Mouse (Mus musculus) heart, postnatal 0 days (tissue): ENCODE results near the gene Calhm1. TPM values are rescaled to one million over a fixed set of nuclear protein-coding genes. Genes with fewer than 3 reads are reported as not detected.
A peak's percentile ranks its signal among the peaks of the same experiment; 100 is the strongest.

ENCODE experiments used
- ATAC-seq: fragments of 200-750 bp; cut with Nextera tagmentation; 2 replicates; pipeline ENCODE4 v1.8.0; 2017; ENCODE audit warnings: low read depth, moderate number of reproducible peaks, moderate library complexity; ENCODE audit not compliant: insufficient read depth
- DNase-seq: peaks from one replicate; pipeline ENCODE4 v3.0.0-alpha.2; 2016; ENCODE audit warnings: low spot score
- H3K27ac ChIP-seq: fragments of 300-500 bp; sonication (generic); 2 replicates; pipeline ENCODE4 v1.5.1; 2014; ENCODE audit warnings: low read depth, mild to moderate bottlenecking
- H3K27me3 ChIP-seq: fragments of 300-500 bp; sonication (generic); 2 replicates; pipeline ENCODE4 v1.6.1; 2014; ENCODE audit warnings: low read length, mixed read lengths; ENCODE audit not compliant: control insufficient read depth, insufficient read depth
- H3K36me3 ChIP-seq: fragments of 300-500 bp; sonication (generic); replicated peaks from 2 replicates; pipeline ENCODE4 v1.6.1; 2014; ENCODE audit warnings: low read length, mixed read lengths; ENCODE audit not compliant: control insufficient read depth, insufficient read depth
- H3K4me1 ChIP-seq: fragments of 300-500 bp; sonication (generic); 2 replicates; pipeline ENCODE4 v1.6.1; 2014; ENCODE audit warnings: antibody characterized with exemption; ENCODE audit not compliant: control insufficient read depth, insufficient read depth
- H3K4me2 ChIP-seq: fragments of 300-500 bp; sonication (generic); 2 replicates; pipeline ENCODE4 v1.6.1; 2014; ENCODE audit warnings: low read depth, mild to moderate bottlenecking, low read length, moderate library complexity
- H3K4me3 ChIP-seq: fragments of 300-500 bp; sonication (generic); 2 replicates; pipeline ENCODE4 v1.5.1; 2014; ENCODE audit warnings: low read depth, low read length
- H3K9ac ChIP-seq: fragments of 300-500 bp; sonication (generic); replicated peaks from 2 replicates; pipeline ENCODE4 v1.6.1; 2014; ENCODE audit warnings: low read depth, low read length, mixed read lengths
- H3K9me3 ChIP-seq: fragments of 300-500 bp; sonication (generic); replicated peaks from 2 replicates; pipeline ENCODE4 v1.6.1; 2016; ENCODE audit warnings: low read length; ENCODE audit not compliant: control insufficient read depth
- CTCF ChIP-seq: IDR thresholded peaks from 2 replicates; pipeline ENCODE4 v1.5.1; 2016; ENCODE audit warnings: antibody characterized with exemption, control low read depth, low read depth
- EP300 ChIP-seq: IDR thresholded peaks from 2 replicates; pipeline ENCODE4 v1.6.1; 2016; ENCODE audit warnings: antibody characterized with exemption, low read depth
- WGBS: fragments of 180-500 bp; shearing (Covaris S2); extraction: QIAGEN DNeasy Blood & Tissue Kit; methylation state at CpG from one replicate; pipeline ENCODE4 v1.1.7; 2014; 5-methylcytosine and 5-hydroxymethylcytosine counted together
- polyA plus RNA-seq: library from polyadenylated mRNA; unstranded; fragments of >200 nt; fragmentation: Nextera tagmentation; extraction: Ambion mirVana; gene quantifications from 2 replicates; pipeline ENCODE4 v1.2.1, GENCODE M21; 2015
- total RNA-seq: library from RNA; depleted of rRNA; stranded (reverse); fragments of >200 nt; gene quantifications from 2 replicates; pipeline ENCODE4 v1.2.3, GENCODE M21; 2014; ENCODE audit warnings: low replicate concordance

Calhm1 gene
- total and polyA plus RNA-seq, 2 experiments from 2014 or later: not detected

DNA sequence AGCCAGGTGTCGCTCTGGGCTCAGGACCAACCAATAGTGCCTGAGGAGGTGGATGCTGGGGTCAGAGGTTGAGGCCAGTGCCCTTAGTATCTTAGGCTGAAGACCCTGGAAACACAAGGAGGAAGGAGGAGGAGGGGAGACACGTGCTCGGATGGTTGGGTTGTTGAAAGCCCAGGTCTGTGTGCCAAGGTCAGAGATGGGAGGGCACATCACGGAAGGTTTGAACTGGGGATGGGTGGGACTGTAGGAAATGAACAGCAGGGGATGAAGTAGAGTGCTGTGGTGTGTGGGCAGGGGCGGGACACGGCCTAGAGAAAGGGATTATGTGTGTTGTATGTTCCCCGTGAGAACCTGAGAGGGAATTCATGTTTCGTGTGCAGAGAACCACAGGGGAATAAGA, 40.2 kb upstream of the Calhm1 start:
- 0 out of 2 replicates have a peak, but pooled peaks cover 4% of the 10 kb centered on the region for H3K9me3 ChIP-seq
- no peak for ATAC-seq
- no peaks in the 10 kb centered on the region for H3K4me1 ChIP-seq
- no peak overlapping the region for H3K4me2 ChIP-seq
- H3K36me3 ChIP-seq: no peaks in the 10 kb centered on the region
- no peak overlapping the region for H3K27ac ChIP-seq
- DNase-seq: no peak
- WGBS: 64% methylated on average over 8 of the region's 8 CpGs
- TF ChIP-seq EP300 (no peak), CTCF (no peak)
- H3K9ac ChIP-seq: no peak overlapping the region
- no peak overlapping the region for H3K4me3 ChIP-seq
- H3K27me3 ChIP-seq: peaks cover 29% of the 10 kb centered on the region

DNA sequence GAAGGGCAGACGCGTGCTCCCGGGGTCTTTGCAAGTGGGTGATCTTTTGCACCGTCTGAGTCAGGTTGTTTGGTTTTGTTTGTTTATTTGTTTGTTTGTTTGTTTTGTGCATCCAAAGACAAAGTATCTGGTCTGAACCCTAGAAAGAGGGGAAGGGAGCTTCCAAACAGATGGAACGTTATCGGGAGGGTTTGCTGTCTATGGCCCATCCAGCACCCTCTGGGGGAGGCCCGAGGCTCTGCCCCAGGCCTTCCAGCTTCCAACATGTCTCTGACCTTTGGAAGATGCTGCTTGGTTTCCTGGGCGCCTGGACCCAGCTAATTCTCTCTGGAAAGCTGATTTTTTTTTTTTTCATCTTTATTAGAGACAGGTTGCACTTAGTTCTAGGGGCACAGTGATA, 36.0 kb upstream of the Calhm1 start:
- Histone ChIP-seq H3K4me2 (no peak overlapping the region), H3K4me1 (no peaks in the 10 kb centered on the region), H3K9me3 (0 out of 2 replicates have a peak, but pooled peaks cover 4% of the 10 kb centered on the region), H3K27ac (no peak overlapping the region), H3K36me3 (no peaks in the 10 kb centered on the region), H3K27me3 (peaks cover 40% of the 10 kb centered on the region), H3K9ac (no peak overlapping the region), H3K4me3 (no peak overlapping the region)
- 24% methylated on average over 8 of the region's 8 CpGs for WGBS
- no peak for DNase-seq
- ATAC-seq: no peak
- TF ChIP-seq EP300: no peak
- no peak for TF ChIP-seq CTCF

DNA sequence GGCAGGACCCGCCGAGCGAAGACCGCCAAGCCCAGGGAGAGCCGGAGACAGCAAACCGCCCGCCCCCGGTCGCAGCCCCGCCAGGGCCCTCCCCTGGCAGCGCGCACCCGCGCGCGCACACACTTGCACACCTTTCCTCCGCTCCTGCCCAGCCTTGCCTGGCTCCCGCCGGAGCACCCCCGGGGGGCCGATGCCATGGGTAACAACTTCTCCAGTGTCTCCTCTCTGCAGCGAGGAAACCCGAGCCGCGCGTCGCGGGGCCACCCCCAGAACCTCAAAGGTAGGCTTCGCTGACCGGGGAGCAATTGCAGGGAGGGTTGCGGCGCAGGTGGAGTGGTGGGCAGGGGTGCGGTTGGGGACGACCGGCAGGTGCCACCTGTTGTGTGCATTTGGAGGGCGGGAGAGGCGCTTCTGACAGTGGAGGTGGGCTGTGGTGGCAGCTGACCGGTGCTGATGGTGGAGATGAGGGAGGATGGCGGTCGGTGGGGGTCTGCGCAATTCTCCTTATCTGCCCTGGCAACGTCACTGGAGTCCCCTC, 35.3 kb upstream of the Calhm1 start:
- Histone ChIP-seq H3K27ac (no peak overlapping the region), H3K27me3 (peaks cover 40% of the 10 kb centered on the region), H3K4me3 (peak overlapping the region; percentile 63), H3K9ac (peak overlapping the region; percentile 41), H3K4me2 (peak overlapping the region; percentile 95), H3K36me3 (no peaks in the 10 kb centered on the region), H3K4me1 (no peaks in the 10 kb centered on the region), H3K9me3 (0 out of 2 replicates have a peak, but pooled peaks cover 4% of the 10 kb centered on the region)
- WGBS: 2% methylated on average over 35 of the region's 42 CpGs
- TF ChIP-seq CTCF (no peak), EP300 (no peak)
- ATAC-seq (no peak), DNase-seq (no peak)

DNA sequence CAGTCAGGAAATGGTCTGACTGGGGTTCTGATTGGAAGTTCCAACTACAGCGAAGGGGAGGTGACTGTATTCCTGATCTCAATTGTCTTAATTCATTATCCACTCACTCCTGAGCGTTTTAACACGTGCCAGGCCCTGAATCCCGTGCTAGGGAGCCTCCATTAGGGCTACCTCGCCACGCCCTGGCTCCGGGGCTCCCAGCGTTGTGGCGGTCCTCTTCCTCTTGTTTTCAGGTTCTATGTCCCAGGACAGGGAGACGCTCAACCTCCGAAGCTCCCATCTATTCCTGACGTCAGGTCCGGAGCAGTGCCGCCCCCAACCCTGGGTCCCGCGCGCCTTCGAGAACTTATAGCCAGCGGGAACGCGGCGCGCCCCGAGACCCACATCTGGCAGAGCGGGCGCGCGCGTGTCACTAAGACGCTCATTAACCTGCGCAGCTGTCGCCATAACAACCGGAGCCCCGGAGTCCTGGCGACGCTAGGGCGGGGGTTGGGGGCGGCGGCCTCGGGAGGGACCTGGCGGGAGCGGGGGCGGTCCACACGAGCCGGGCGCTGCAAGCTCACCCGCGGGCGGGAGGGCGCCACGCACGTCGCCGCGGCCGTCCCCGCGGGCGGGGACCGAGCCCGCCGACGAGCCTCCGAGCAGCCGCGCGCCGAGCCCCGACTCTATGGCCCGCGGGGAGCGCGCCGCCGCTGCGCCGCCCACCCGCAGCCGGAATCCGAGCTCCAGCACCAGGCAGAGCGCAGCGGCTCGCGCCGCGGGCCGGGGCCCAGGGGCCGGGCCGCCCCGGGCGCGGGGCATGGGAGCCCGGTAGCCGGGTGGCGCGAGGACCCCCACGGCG, 34.6 kb upstream of the Calhm1 start, which contains the start of gene Neurl1a:
Gene Neurl1a, plus strand, starts transcription at position 390 of the 841 bp plus-strand sequence.
- WGBS: under 1% methylated on average over 73 of the region's 98 CpGs
- ATAC-seq: peak; percentile 61

DNA sequence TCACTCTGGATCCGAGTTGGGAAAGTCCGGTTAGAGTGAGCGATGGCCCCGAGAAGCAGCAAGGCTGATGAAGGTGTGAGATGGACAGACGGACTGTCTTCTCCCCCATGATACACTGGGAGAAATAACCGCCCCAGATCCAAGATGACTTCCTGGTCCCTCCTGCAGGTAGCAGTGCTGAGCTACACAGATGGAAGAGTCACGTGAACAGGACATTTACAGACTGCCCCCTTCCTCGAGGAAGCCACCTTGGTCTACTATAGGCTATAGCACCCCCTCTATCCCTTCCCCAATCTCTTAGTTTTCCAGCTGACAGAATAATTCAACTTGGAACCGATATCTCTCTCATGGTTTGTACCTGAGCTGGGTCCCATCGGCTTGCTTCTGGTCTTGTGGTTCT, 33.9 kb upstream of the Calhm1 start:
- peaks cover 40% of the 10 kb centered on the region for H3K27me3 ChIP-seq
- peak; percentile 30 for DNase-seq

More for the DNA sequence above, 34.6 kb upstream of the Calhm1 start, which contains the start of gene Neurl1a:
- H3K27me3 ChIP-seq: peaks cover 40% of the 10 kb centered on the region
- peak within 1 kb of the TSS; percentile 41 for H3K9ac ChIP-seq
- no peak for TF ChIP-seq CTCF
- TF ChIP-seq EP300: no peak
- peak within 1 kb of the TSS; percentile 63 for H3K4me3 ChIP-seq
- H3K4me1 ChIP-seq: no peaks in the 10 kb centered on the region
- no peak within 1 kb of the TSS for H3K27ac ChIP-seq
- peak within 1 kb of the TSS; percentile 95 for H3K4me2 ChIP-seq
- no peaks in the 10 kb centered on the region for H3K36me3 ChIP-seq
- no peak for DNase-seq
- H3K9me3 ChIP-seq: 0 out of 2 replicates have a peak, but pooled peaks cover 4% of the 10 kb centered on the region

More for the DNA sequence above, 33.9 kb upstream of the Calhm1 start:
- peak; percentile 47 for ATAC-seq
- Histone ChIP-seq H3K4me3 (peak overlapping the region; percentile 63), H3K36me3 (no peaks in the 10 kb centered on the region), H3K4me2 (peak overlapping the region; percentile 95), H3K9me3 (0 out of 2 replicates have a peak, but pooled peaks cover 4% of the 10 kb centered on the region), H3K27ac (no peak overlapping the region), H3K9ac (no peak overlapping the region), H3K4me1 (no peaks in the 10 kb centered on the region)
- 24% methylated on average over 10 of the region's 10 CpGs for WGBS
- TF ChIP-seq EP300 (no peak), CTCF (peak; percentile 43)
